Mouse (Mus musculus) heart, postnatal 4 days (tissue): ENCODE data around the gene Garnl3. TPM values are rescaled to one million over a fixed set of nuclear protein-coding genes. Genes with fewer than 3 reads are reported as not detected.

Source experiments
- total RNA-seq, 2 experiments: library from RNA; stranded (reverse); gene quantifications; 2 replicates each; pipeline ENCODE4 v1.2.3; 2021

The Garnl3 gene
- total RNA-seq, 2 experiments from 2014 or later = 9.7 to 11.6 TPM

Other genes with a start within 250 kb of the Garnl3 start
- 100 to 1,000 TPM; 151 to 169 TPM for gene Rpl12, start 170.1 kb downstream of the Garnl3 start, total RNA-seq
- 10 to 100 TPM; 12.9 to 13.4 TPM for gene Lrsam1, start 170.0 kb downstream of the Garnl3 start, total RNA-seq
- gene Slc2a8, start 149.6 kb downstream of the Garnl3 start, total RNA-seq = 10 to 100 TPM; 12.4 to 13.5 TPM
- gene Angptl2, start 84.4 kb upstream of the Garnl3 start, total RNA-seq = 100 to 1,000 TPM; 108 to 126 TPM
- 1 to 10 TPM; 8.7 to 8.8 TPM for gene Ralgps1, start 239.8 kb upstream of the Garnl3 start, total RNA-seq